Mouse (Mus musculus) lung, adult 2 months (tissue): ENCODE results near the gene Anks6. TPM values are rescaled to one million over a fixed set of nuclear protein-coding genes. Genes with fewer than 3 reads are reported as not detected.
"Not testable (repeated sequence)": the region's sequence is repeated elsewhere in the genome, so short reads cannot be mapped to it uniquely, and the experiment has no call there.

Experiments
- DNase-seq: peaks from one replicate; pipeline ENCODE4 v3.0.0; 2022
- H3K4me1 ChIP-seq: fragments of 200-500 bp; 2 replicates; pipeline ENCODE4 v1.6.1; 2011; ENCODE audit warnings: low read length; ENCODE audit not compliant: control insufficient read depth, insufficient read depth
- H3K4me3 ChIP-seq: fragments of 200-500 bp; replicated peaks from 2 replicates; pipeline ENCODE3; 2011; ENCODE audit warnings: low read depth, mild to moderate bottlenecking, control low read depth, low read length; ENCODE audit errors: extremely low read depth
- CTCF ChIP-seq: fragments of 200-500 bp; IDR thresholded peaks from 2 replicates; pipeline ENCODE4 v1.5.1; 2011; ENCODE audit warnings: mild to moderate bottlenecking, low read length, control low read depth; ENCODE audit not compliant: insufficient read depth
- POLR2A ChIP-seq: fragments of 200-500 bp; IDR thresholded peaks from 2 replicates; pipeline ENCODE4 v1.6.1; 2011; ENCODE audit warnings: low read depth, mild to moderate bottlenecking, control low read depth, low read length, borderline replicate concordance; ENCODE audit errors: extremely low read depth
- WGBS: fragments of 180-500 bp; shearing (Covaris S2); methylation state at CpG from one replicate; pipeline ENCODE4 v1.1.7; 2018; 5-methylcytosine and 5-hydroxymethylcytosine counted together
- polyA plus RNA-seq: library from polyadenylated mRNA; depleted of rRNA; stranded (reverse); fragments of >200 nt; gene quantifications from 2 replicates; pipeline ENCODE4 v1.2.3, GENCODE M21; 2012

Gene Anks6
- polyA plus RNA-seq, 1 experiment, result 6.5 TPM

DNA sequence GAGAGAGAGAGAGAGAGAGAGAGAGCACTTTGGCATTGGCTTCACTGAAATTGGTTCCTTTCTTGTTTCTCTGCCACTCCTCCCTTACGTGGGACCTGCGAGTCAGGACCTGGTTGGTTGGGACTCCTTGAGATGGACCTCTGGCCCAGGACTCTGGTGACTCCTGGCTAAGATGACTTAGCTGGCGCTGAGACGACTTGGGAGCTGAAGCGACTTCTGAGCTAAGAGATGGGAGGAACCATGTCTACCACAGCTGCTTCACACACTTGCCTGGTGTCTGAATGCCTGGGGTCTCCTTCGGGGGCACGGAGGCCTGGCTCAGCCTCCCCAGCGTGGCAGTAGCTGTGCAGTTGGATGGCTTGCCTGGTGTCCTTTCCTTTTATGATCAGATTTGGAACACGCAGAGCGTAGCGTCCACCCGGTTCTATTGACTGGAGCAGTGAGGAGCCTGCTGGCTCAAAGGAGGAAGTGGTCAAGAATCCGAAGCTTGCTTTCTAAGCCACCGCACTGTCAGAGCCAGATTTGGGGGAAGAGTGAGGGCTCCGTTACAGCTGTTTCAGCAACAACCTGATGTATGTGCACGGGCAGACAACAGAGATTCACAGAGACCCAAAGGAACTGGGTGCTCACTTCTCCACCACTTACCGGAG is 22.9 kb upstream of the Anks6 start:
- Histone ChIP-seq H3K4me1 (no peaks in the 10 kb centered on the region), H3K4me3 (no peak overlapping the region)
- TF ChIP-seq POLR2A (no peak), CTCF (no peak)
- DNase-seq, result no peak
- WGBS, result 78% methylated on average over 17 of the region's 17 CpGs

DNA sequence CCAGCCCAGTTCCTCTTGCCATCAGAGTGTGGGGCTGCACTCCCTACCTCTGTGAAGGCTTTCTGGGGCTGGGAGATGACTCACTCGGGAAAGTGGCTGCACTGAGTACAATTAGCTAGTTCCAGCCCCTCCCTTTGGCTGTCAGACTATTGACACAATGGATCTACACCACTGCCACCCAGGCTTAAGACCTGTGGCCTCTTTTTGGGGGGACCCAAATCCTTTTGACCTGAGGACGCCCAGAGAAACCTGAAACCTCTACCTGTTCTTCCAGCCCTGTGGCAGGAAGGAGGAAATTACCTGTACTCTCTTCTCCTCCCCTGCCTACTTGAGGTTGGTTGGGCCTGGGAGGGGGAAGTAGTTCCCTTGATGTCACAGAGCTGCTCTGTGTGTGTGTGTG is 17.8 kb upstream of the Anks6 start:
- Histone ChIP-seq H3K4me1 (no peaks in the 10 kb centered on the region), H3K4me3 (no peak overlapping the region)
- DNase-seq, result no peak
- 39% methylated on average over 2 of the region's 2 CpGs for WGBS
- no peak for TF ChIP-seq POLR2A
- no peak for TF ChIP-seq CTCF

DNA sequence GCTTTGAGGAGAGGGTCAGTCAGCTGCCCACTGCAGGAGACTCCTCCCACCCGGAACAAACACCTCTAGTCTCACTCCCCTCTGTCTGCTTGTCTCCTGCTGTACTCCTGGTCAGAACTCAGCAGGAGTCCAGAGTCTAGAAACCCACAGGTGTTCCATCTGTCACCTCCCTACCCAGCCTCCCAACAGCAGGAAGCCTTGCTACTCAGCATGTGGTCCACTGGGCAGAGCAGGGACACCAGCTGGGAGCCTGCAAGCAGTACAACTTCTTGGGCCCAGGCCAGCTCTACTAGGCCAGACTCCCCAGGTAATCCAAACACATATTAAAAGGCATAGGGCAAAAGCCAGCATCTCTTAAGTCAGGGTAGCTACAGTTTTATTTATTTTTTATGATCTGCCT is 3.7 kb upstream of the Anks6 start:
- no peak overlapping the region for H3K4me3 ChIP-seq
- TF ChIP-seq CTCF, result no peak
- no peak for TF ChIP-seq POLR2A
- DNase-seq, result no peak
- WGBS, result 27% methylated on average over 1 of the region's 1 CpGs
- no peaks in the 10 kb centered on the region for H3K4me1 ChIP-seq

DNA sequence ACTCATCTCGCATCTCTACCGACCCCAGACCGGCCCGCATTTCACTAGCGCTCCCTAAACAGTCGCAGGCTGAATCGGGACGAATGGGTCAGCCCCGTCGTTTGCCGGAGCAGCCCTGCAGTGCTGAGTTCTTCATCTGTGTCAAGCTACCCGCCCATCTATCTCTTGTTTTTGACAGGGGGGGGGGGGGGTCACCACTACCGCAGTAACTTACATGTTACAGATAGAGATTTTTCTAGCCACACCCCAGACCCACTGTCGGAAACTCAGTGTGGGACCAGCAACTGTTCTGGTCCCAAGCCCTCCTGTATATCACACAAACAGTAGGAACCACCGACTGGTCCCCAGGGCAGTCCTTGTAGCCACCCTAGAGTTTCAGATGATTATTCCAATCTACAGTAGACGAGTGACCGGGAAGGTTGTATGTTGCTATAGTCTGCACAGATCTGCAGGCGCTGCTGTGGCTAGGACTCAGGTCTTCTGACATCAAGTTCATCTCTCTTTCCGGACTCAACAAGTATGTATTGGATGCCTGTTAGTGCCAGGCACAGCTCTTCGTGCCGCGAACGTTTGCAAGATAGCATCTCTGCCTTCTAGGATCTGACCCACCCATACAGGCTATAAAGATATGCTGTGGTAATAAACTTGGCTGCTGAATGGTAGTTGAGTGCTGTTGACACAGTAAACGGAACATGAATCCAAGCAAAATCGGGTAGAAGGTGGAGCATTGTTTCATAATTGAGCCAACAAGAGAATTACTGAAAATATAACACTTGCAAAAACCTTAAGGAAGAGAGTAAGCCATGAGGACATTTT is 491 bp upstream of the Anks6 start:
- no peak for DNase-seq
- no peak for TF ChIP-seq POLR2A
- no peak for TF ChIP-seq CTCF
- H3K4me1 ChIP-seq, result no peaks in the 10 kb centered on the region
- H3K4me3 ChIP-seq, result peak overlapping the region; percentile 88
- 25% methylated on average over 25 of the region's 25 CpGs for WGBS

DNA sequence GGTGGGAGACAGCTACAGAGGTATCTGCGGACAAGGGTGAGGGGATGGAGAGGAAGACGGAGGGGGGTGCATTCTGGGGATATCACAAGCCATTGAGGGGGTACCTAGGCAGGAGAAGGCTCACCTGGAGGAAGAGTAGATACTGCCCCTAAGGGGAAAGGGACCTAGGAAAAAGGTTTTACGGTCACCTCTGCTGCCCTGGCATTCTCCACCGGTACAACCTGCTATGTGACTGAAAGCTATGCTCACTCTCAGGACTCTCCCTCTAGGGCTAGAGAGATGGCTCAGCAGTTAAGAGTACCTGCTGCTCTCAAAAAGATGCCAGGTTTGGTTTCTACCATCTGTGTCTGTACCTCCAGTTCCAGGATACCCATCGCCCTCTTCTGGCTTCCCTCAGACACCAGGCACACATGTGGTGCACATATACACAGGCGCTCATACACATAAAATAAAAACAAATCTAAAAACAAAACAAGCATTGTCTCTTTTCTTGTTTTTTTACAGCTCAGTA is 1.6 kb downstream of the Anks6 start:
- 96% methylated on average over 6 of the region's 6 CpGs for WGBS
- no peak for DNase-seq
- TF ChIP-seq POLR2A (no peak), CTCF (no peak)

DNA sequence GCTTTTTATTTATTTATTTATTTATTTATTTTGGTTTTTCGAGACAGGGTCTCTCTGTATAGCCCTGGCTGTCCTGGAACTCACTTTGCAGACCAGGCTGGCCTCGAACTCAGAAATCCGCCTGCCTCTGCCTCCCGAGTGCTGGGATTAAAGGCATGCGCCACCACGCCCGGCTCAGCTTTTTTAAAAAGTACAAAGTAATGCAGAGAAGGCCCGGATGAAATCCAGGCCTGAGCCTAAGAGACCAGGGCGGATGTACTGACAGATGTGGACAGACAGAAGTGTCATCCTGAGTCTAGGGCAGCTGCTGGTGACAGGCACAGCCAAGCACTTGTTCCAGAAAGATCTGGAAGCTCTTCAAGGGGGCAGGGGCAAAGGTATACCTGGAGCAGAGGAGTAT is 2.1 kb downstream of the Anks6 start:
- H3K4me1 ChIP-seq, H3K4me3 ChIP-seq, DNase-seq: not testable (repeated sequence)
- 95% methylated on average over 9 of the region's 9 CpGs for WGBS

More for the DNA sequence above, 1.6 kb downstream of the Anks6 start:
- Histone ChIP-seq H3K4me3 (no peak overlapping the region), H3K4me1 (no peaks in the 10 kb centered on the region)

DNA sequence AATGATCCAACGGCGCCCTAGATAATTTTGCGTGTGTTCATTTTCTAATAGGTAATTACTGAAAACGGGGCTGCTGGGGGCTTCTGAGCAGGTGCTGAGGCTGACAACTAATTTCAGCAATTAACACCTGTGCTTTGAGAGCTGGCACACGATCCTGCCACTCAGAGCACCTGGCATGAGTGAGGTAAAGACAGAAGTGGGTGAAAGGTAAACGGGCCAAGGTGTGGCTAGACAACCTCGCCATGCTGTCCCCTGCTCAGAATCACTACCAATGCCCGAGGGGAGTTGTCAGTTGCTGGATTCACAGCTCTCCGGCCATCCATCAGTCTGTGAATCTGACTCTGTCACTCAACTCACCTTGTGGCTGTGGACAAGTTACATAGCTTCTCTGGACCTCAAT is 5.3 kb downstream of the Anks6 start:
- no peak overlapping the region for H3K4me3 ChIP-seq
- 62% methylated on average over 9 of the region's 9 CpGs for WGBS
- DNase-seq, result no peak
- H3K4me1 ChIP-seq, result no peaks in the 10 kb centered on the region
- no peak for TF ChIP-seq POLR2A
- TF ChIP-seq CTCF, result no peak

DNA sequence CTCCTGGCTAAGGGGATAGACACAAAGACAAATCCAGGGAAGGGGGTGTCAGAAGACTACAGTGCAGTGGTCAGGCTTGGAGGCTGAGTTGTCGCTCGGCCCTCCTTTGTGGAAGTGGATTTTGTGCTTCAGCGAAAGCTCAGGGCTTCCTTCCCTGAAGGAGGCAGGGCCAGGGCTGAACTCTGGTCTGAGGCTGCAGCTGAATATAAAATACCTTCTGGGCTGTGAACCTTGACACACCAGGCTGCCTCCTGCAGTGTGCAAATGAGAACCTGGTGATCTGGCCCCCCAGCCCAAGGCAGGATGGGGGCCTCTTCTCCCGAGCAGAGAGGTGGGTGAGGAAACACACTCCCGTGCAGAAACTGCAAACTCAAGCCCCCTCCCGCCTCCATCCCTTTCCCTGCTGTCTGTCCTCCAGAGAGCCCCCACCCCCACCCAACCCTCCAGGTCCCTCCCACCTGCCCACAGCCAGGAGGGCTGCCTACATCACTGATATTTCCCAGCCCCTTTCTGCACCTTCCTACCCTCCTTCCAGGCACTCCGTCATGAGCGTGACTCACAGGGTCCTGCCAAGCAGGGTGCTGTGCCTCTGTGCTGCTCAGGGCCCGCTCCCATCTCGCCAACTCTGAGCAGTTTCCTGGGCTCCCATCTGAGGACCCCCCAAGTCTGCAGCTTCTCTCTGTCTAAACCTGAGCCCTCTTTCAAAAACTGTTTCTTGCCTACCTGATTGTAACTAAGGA is 6.4 kb downstream of the Anks6 start:
- Histone ChIP-seq H3K4me1 (no peaks in the 10 kb centered on the region), H3K4me3 (no peak overlapping the region)
- DNase-seq, result no peak
- TF ChIP-seq POLR2A (no peak), CTCF (no peak)
- WGBS, result 56% methylated on average over 10 of the region's 10 CpGs

DNA sequence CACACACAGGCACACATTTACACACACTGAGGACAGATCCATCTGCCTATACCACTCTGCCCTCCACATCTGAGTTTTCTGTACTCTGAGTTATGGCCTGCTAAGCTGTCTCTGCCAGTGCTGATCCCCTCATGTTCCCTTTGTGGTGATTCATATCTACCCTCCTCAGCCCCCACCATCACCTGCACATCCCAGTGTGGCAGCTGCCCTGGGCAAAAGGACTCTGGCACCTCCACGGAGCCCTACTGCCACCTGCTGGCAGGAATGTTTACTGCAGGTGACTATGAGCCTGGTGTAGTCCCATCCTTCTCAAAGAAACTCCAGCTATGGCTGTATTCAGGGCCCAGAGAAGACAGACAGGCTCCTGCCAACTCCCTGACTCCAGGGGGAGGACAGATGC is 7.1 kb downstream of the Anks6 start:
- 0% methylated on average over 1 of the region's 1 CpGs for WGBS
- peak; percentile 89 for DNase-seq
- TF ChIP-seq CTCF (peak; percentile 81), POLR2A (no peak)
- H3K4me3 ChIP-seq, result no peak overlapping the region
- H3K4me1 ChIP-seq, result no peaks in the 10 kb centered on the region

DNA sequence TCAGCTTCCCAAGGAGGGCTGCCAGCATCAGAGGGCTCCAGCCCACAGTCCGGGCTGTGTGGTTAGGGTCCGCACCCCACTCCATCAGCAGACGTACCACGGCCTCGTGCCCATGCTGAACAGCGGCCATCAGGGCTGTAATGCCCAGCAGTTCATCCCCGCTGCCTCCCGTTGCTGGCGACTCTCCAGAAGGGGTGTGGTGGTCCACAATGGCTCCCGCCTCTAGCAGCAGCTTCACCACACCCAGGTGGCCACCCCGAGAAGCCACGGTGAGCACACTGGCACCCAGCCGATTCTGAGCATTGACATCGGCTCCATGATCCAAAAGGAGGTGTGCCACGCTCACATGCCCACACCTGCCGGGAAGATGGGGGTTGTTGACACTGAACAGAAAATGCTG is 8.0 kb downstream of the Anks6 start:
- WGBS, result 89% methylated on average over 16 of the region's 16 CpGs
- DNase-seq, result no peak
- no peak for TF ChIP-seq CTCF
- TF ChIP-seq POLR2A, result no peak
- H3K4me3 ChIP-seq, result no peak overlapping the region
- H3K4me1 ChIP-seq, result no peaks in the 10 kb centered on the region
